Mouse (Mus musculus) kidney, postnatal 25 days (tissue): ENCODE measurements around the gene Usb1.

Experiments used
- DNase-seq, 2 experiments: peaks; one replicate each; pipeline ENCODE4 v3.0.0; 2021; ENCODE audit warnings: mixed read lengths in 2 of 2

Gene Usb1

GRCm38 (mm10) chr8:95336363-95336762 lies 4.3 kb downstream of the Usb1 start:
- no peak for DNase-seq

- DNase-seq: peak in 1 of 2 experiments; percentile 56
Measured at GRCm38 (mm10) chr8:95341721-95342120, 9.6 kb downstream of the Usb1 start.

GRCm38 (mm10) chr8:95344668-95345067 lies 12.6 kb downstream of the Usb1 start:
- DNase-seq: no peak

- DNase-seq: peak; percentile 59 to 86
Measured at GRCm38 (mm10) chr8:95346643-95347545, 14.8 kb downstream of the Usb1 start.

GRCm38 (mm10) chr8:95348356-95348755 lies 16.3 kb downstream of the Usb1 start:
- no peak for DNase-seq

GRCm38 (mm10) chr8:95348811-95349630 lies 16.9 kb downstream of the Usb1 start:
- DNase-seq: peak; percentile 81 to 86

- no peak for DNase-seq
Measured at GRCm38 (mm10) chr8:95351461-95351860, 19.4 kb downstream of the Usb1 start.

GRCm38 (mm10) chr8:95352151-95352870 lies 20.2 kb downstream of the Usb1 start, which contains the start of gene Mmp15:
TSS of gene Mmp15 (plus strand) at chr8:95352268.
- peak; percentile 72 to 82 for DNase-seq

- DNase-seq: peak; percentile 45 to 57
Measured at GRCm38 (mm10) chr8:95352871-95353866, 21.1 kb downstream of the Usb1 start.

- no peak for DNase-seq
Measured at GRCm38 (mm10) chr8:95354606-95355005, 22.5 kb downstream of the Usb1 start.

- DNase-seq: no peak
Measured at GRCm38 (mm10) chr8:95358550-95359411, 26.7 kb downstream of the Usb1 start.

- DNase-seq: no peak
Measured at GRCm38 (mm10) chr8:95360181-95361015, 28.3 kb downstream of the Usb1 start.

- no peak for DNase-seq
Measured at GRCm38 (mm10) chr8:95361016-95361341, 28.9 kb downstream of the Usb1 start.

GRCm38 (mm10) chr8:95362272-95362671 lies 30.2 kb downstream of the Usb1 start:
- no peak for DNase-seq

GRCm38 (mm10) chr8:95363849-95364248 lies 31.8 kb downstream of the Usb1 start:
- no peak for DNase-seq

- no peak for DNase-seq
Measured at GRCm38 (mm10) chr8:95369581-95370326, 37.7 kb downstream of the Usb1 start.

- DNase-seq: no peak
Measured at GRCm38 (mm10) chr8:95373389-95374002, 41.4 kb downstream of the Usb1 start.

- no peak for DNase-seq
Measured at GRCm38 (mm10) chr8:95374429-95374828, 42.3 kb downstream of the Usb1 start.
